Mouse (Mus musculus): ENCODE results near the gene Bptf. TPM values are rescaled to one million over a fixed set of nuclear protein-coding genes. Genes with fewer than 3 reads are reported as not detected.

Bptf gene
- 32.2 TPM for polyA plus RNA-seq (2014; fragmentation: Illumina TruSeq; extraction: RNeasy Lipid Tissue Mini Kit (QIAGEN cat#74804); ENCODE audit: low read depth, low replicate concordance)

DNA sequence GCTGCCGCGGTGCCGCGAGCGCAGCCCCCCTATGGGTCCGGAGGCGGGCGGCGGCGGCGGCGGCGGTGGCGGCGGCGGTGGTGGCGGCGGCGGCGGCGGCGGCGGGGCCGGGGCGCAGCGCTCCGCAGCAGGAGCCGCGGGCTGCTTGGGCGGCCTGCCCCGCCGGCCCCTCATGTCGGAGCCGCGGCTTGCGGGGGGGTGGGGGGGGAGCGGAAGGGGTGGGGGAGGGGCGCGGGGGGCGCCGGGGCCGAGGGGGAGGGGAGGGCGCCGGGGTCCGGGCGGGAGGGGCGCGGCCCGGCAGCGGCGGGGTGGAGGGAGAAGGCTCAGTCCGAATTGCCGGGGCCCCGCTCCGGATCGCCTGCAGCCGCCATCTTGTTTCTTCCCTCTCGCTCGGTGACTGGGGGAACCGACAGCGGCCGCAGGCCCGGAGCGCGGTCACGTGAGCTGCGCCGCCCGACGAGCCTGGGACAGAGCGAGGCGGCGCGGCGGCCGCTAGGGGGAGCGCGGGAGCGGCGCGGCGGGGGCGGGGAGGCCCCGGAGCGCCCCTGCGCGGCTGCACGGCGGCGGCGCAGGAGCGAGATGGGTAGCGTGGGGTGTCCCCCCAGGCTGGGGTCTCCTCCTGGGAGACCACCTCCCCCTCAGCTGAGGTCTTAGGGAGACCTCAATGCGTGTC, at the start of gene Bptf:
TSS of gene Bptf (minus strand) at position 379 of the 673 bp plus-strand sequence.

DNA sequence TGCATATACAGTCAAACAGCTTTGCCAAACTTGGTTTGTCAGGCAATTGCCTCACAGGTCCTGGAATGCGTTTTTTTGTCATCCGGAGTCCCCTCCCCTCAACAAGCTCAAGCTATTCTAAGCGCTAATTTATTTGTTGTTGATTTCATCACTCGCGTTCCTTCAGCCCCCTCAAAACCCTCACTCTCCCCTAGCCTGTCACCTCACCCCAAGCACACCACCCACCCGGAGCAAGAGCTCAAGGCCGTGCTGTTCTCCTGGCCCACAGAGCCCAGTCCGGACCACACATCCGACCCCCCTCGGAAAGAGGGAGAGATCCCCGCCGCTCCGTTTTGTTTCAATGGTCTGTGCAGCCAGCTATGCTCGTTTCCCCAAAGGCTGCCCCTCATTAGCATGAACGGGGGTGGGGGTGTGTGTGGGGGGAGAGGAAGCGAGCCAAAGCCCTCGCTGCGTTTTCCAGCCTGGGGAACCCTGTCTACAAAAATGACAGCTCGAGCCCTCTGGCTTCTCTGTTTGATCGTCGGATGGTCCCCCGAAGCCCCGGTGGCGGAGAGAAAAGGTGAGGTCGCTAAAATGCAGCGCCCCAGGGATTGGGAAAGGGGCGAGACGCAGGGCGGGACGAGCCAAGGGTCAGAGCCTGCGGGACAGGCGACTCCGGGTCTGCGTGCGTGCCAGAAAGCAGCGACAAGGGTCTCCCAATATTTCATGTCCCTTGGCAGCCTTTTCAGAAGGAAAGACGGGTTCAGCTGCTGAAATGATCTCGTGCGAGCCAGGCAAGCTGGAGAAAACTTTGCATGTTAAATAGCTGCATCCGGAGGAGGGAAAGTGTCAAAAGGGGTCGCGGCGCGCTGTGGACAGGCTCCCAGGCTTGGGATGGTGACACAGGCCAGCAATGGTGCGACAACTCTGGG, 106.3 kb downstream of the Bptf start, which contains the start of gene 1810010H24Rik:
TSS of gene 1810010H24Rik (plus strand) at position 271 of the 911 bp plus-strand sequence.

DNA sequence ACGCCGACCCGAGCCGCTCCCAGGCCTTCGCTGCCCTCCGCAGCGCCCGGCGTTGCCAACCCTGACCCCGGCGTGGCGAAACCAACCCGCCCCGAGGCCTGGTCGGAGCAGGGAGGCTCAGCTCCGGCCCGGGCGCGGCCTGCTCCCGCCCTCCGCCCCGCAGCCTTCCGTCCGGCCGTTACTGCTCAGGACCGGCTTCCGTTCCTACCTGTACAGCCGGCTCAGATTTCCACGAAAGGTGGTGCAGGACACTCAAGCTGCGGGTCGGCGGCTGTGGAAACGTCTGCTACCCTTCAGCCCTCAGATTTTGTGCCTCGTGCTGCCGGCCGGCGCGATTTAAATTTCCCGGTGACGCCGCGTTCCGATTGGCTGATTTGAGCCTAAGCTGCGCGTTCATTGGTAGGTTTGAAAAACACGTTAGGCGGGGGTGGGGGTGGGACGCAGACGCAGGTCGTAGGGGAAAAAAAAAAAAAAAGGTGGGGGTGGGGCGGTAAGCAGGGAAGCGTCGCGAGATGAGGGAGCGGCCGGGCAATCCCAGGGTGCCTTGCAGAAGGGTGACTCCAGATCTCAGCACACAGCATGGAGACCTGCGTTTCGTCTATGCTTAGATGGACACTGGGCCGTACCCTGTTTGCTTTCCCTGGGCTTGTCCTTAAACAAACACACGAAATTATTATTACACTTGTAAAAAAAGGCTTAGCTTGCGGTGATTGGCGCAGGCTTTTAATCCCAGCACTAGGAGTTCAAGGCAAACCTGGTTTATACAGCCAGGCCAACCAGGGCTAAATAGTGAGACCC, 132.6 kb downstream of the Bptf start, which contains the start of gene Kpna2:
TSS of gene Kpna2 (minus strand) at position 391 of the 798 bp plus-strand sequence.

Other genes with a start within 250 kb of the Bptf start
- 84.2 TPM for gene Smurf2, start 211.4 kb downstream of the Bptf start, polyA plus RNA-seq (2014; fragmentation: Illumina TruSeq; extraction: RNeasy Lipid Tissue Mini Kit (QIAGEN cat#74804); ENCODE audit: low read depth, low replicate concordance)
- 647 TPM for gene Kpna2, start 132.6 kb downstream of the Bptf start, polyA plus RNA-seq (2014; fragmentation: Illumina TruSeq; extraction: RNeasy Lipid Tissue Mini Kit (QIAGEN cat#74804); ENCODE audit: low read depth, low replicate concordance)
- gene 1810010H24Rik, start 106.4 kb downstream of the Bptf start, polyA plus RNA-seq (2014; fragmentation: Illumina TruSeq; extraction: RNeasy Lipid Tissue Mini Kit (QIAGEN cat#74804); ENCODE audit: low read depth, low replicate concordance), result 0.85 TPM
- gene Nol11, start 57.3 kb upstream of the Bptf start, polyA plus RNA-seq (2014; fragmentation: Illumina TruSeq; extraction: RNeasy Lipid Tissue Mini Kit (QIAGEN cat#74804); ENCODE audit: low read depth, low replicate concordance), result 17.1 TPM